Mouse (Mus musculus): ENCODE measurements around the gene Klhl18.
"Not testable (repeated sequence)": the region's sequence is repeated elsewhere in the genome, so short reads cannot be mapped to it uniquely, and the experiment has no call there.

Gene Klhl18

DNA sequence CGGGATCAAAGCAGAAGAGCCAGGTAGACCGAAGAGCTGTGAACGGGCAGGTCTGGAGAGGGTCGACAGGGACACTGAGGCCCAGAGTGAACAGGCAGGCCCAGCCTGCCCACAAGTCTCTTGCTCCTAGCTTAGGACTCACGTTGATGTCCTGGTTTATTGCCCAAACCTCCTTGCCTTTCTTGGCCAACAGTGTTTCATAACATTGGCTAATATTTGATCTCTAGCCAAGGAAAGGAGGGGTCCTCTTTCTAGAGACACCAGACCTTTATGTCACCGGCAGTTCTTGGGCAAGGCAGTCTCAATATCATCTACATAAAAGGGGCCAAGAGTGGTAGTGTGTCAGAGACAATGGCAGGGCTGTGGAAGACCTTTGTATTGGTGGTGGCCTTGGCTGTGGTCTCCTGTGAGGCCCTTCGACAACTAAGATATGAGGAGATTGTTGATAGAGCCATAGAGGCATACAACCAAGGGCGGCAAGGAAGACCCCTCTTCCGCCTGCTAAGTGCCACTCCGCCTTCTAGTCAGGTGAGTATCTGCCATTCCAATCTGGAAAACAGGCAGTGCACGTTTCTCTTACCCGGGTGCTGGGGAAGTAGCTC lies 56.9 kb downstream of the Klhl18 start, which contains the start of gene Ngp:
Ngp (plus strand) TSS at position 237 of the 602 bp plus-strand sequence.
- no peak for DNase-seq (ENCODE audit: low spot score)

DNA sequence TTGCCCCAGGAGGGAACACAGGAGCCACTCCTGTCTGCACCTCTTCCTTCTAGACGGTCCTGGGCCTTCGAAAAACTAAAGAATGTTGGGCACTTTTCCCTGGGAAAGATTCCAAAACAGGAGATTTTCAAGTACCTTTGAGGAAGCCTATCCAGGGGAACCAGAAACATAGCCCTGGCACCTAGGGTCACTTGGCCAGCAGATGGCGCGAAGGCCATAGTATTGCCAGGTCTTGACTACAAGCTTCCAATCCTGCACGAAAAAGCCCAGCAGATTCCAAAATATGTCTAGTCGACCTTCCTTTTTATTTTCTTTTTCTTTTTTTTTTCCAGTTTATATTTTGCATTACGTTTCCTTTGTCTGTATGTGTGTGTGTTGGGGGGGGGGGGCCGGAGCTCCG lies 62.7 kb downstream of the Klhl18 start:
- DNase-seq (ENCODE audit: low spot score): no peak

GRCm38 (mm10) chr9:110412926-110413325 lies 63.6 kb downstream of the Klhl18 start:
- no peak for DNase-seq (ENCODE audit: low spot score)

DNA sequence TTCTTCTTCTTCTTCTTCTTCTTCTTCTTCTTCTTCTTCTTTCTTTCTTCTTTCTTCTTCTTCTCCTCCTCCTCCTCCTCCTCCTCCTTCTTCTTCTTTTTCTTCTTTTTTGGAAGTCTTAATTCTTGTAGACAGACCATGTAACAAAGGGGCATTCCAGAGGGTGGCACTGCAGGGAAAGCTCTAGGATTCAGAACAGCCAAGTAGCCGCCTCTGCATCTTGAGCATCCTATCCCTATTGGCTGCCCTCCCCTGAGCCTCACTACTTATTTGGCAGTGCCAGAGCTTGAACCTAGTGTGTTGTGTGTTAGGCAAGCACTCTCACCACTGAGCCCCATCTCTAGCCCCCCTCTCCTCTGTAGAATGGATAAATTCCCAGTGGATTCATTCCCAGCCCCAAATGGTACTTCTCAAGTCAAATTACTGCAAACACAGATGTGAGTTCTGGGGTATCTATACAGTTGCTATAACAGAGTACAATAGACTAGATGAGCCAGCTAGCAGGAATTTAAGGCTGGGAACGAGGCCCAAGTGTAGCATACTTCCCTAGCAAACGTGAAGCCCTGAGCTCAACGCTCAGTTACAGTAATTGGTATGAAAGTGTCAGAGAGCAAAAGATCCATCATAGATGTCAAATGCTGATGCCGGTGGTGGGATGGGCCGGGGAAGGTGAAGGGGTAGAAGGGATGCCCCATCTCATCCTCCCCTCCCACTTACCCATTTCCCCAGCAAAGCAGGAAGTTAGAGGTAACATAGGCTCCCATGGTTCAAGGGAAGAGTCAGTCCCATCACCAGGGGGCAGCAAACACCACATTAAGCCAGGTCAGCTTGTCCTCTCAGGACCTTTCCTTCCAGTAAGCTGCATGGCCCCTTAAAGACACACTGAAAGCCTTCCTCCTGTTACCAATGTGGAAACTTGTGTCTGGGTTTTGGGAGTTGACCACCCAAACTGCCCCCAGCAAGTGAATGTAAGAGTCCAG lies 65.3 kb downstream of the Klhl18 start:
- DNase-seq (ENCODE audit: low spot score): peak; percentile 50

DNA sequence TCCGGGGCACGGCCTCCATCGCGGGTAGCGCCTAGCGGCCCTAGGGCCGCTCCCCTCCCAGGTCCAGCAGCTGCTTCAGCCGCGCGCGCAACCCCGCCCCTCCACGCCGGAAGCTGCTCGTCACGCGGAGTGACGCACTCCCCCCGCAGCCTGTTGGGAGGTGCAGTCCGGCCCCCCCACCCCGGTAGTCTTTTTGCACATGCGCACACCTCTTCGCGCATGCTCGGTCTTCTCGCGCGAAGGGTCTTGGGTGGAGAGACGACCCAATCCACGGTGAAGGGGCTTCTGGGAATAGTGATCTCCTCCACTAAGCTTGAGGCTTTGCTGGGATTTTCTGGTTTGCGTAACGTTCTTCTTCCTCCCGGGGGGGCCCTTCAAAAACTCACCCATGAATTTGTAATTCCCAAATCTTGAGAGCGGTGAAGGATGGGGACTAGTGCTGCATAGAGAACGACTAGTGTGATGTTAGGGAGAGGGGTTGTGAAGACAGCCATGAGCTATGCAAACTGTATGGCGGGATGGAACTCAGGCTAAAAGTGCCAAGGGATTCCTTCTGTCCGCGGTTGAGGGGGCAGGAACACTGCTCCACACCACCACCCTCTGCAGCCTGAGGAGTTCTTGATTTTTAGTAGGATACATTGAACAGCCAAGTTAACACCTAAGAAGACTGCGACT lies 68.3 kb downstream of the Klhl18 start, which contains the start of gene Ptpn23:
Ptpn23 (minus strand) TSS at position 115 of the 675 bp plus-strand sequence.
- DNase-seq (ENCODE audit: low spot score): peak; percentile 92

DNA sequence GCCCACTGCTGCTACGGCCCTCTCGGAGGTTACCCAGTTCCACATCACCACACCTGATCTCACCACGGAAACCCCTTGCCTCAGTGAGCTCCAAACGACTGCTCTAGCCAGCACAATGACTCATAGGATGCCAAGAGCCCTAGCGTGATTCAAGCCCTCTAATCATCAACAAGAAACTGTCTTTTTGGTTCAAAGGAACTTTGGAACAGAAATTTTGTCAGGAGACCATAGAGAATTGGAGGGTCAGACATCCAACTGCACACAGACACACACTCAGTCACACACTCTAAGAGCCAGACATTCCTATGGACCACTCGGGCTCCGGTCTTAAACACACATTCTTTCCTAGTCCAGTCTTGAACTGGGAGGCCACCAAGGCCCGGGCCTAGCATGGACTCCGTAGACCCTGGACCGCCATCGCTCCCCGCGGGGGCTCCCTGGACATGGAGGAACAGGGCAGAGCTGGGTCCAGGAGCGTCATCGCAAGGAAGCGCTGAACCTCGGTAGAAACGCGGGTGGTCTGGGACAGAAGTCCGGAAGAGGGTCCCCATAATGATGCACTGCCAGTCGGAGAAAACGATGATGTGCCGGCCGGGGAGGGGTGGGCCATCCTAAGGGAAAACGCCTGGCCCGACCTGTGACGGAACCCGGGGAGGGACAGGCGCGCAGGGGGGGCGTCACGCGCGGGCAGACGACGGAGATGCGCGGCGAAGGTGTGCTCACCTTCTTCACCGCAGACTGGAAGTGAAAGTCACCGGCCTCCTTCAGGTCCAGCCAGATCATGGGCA lies 69.0 kb downstream of the Klhl18 start:
- no peak for DNase-seq (ENCODE audit: low spot score)

DNA sequence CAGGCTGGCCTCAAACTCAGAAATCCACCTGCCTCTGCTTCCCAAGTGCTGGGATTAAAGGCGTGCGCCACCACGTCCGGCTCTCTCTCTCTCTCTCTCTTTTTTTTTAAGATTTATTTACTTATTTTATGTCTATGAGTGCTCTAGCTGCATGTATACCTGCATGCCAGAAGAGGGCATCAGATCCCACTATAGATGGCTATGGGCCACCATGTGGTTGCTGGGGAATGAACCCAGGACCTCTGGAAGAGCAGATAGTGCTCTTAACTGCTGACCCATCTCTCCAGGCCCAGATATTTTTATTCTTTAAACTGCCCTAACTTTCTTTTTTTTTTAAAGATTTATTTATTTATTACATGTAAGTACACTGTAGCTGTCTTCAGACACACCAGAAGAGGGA lies 73.3 kb downstream of the Klhl18 start:
- DNase-seq (ENCODE audit: low spot score): not testable (repeated sequence)

GRCm38 (mm10) chr9:110402731-110403130 lies 73.8 kb downstream of the Klhl18 start:
- DNase-seq (ENCODE audit: low spot score): no peak

DNA sequence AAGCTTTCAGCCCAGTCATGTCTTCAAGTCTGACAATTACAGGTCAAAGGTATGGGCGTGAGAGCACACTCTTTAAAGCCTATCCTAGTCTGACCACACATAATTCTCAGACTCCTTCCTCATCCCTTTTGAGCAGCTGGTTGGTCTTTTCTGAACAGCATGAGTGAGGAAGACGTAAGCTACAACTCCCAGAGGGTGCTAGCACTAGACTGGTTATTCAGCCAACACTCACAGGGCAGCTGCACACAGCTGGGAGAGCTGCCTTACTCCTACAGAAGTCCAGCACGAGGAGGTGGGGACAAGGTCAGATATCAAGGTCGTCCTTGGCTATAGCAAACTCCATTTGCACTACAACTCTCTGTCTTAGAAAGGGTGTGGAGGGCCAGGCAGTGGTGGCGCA lies 75.8 kb downstream of the Klhl18 start:
- peak; percentile 69 for DNase-seq (ENCODE audit: low spot score)

GRCm38 (mm10) chr9:110393295-110393694 lies 83.2 kb downstream of the Klhl18 start:
- DNase-seq (ENCODE audit: low spot score): no peak

- DNase-seq (ENCODE audit: low spot score): peak; percentile 73
Observed at GRCm38 (mm10) chr9:110390843-110391242, 85.7 kb downstream of the Klhl18 start.

GRCm38 (mm10) chr9:110388011-110388410 lies 88.5 kb downstream of the Klhl18 start:
- no peak for DNase-seq (ENCODE audit: low spot score)

DNA sequence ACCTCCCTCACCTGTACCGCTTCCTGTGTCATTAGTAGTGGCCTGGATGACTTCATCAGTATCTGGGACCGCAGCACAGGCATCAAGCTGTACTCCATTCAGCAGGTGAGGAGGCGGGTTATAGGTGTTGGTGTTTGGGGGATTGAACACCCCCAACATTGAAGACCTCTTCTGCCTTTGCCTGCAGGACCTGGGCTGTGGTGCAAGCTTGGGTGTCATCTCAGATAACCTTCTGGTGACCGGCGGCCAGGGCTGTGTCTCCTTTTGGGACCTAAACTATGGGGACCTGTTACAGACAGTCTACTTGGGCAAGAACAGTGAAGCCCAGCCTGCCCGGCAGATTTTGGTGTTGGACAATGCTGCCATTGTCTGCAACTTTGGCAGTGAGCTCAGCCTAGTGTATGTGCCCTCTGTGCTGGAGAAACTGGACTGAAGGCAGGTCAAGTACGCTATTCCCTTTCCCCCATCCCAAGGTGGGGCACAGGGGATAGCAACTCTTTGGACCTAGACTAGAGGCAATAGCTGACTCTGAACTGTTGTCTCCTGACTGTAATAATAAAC lies 92.0 kb downstream of the Klhl18 start:
- DNase-seq (ENCODE audit: low spot score): no peak

DNA sequence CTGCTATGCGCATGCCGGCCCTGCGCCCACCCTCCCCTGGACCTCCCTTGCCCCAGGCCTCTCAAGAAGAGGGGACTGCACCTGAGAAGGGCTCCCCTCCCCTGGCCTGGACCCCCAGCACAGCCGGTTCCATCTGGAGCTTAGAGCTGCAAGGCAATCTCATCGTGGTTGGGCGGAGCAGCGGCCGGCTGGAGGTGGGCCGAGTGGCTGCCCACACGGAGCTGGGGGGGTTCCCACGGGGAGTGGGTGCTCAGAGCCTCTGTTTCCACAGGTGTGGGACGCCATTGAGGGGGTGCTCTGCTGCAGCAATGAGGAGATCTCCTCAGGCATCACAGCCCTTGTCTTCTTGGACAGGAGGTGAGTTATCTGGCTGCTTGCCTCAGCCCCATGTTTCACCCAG lies 95.2 kb downstream of the Klhl18 start:
- DNase-seq (ENCODE audit: low spot score): no peak

GRCm38 (mm10) chr9:110380662-110381061 lies 95.8 kb downstream of the Klhl18 start:
- DNase-seq (ENCODE audit: low spot score): peak; percentile 66

DNA sequence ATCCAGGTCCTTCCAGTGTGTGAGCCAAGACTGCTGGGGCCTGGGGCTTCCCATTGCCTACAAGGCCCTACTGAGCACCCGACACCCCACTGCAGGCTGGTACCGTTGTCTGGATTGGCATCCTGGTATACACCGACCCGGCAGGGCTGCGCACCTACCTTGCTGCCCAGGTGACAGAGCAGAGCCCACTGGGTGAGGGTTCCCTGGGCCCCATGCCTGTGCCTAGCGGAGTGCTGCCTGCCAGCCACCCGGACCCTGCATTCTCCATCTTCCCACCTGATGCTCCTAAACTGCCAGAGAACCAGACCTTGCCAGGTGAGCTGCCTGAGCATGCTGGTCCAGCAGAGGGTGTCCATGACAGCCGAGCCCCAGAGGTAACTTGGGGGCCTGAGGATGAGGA lies 97.1 kb downstream of the Klhl18 start:
- DNase-seq (ENCODE audit: low spot score): no peak

GRCm38 (mm10) chr9:110377655-110378054 lies 98.8 kb downstream of the Klhl18 start:
- DNase-seq (ENCODE audit: low spot score): not testable (repeated sequence)

Measured in ovary, adult 18-20 months (tissue).